Mouse (Mus musculus) spleen, postnatal 14 days (tissue): ENCODE data around the gene Ptpa.

Experiments used
- DNase-seq, 2 experiments: peaks; one replicate each; pipeline ENCODE4 v3.0.0; 2021 to 2022; ENCODE audit warnings: low spot score in 2 of 2

The Ptpa gene

DNA sequence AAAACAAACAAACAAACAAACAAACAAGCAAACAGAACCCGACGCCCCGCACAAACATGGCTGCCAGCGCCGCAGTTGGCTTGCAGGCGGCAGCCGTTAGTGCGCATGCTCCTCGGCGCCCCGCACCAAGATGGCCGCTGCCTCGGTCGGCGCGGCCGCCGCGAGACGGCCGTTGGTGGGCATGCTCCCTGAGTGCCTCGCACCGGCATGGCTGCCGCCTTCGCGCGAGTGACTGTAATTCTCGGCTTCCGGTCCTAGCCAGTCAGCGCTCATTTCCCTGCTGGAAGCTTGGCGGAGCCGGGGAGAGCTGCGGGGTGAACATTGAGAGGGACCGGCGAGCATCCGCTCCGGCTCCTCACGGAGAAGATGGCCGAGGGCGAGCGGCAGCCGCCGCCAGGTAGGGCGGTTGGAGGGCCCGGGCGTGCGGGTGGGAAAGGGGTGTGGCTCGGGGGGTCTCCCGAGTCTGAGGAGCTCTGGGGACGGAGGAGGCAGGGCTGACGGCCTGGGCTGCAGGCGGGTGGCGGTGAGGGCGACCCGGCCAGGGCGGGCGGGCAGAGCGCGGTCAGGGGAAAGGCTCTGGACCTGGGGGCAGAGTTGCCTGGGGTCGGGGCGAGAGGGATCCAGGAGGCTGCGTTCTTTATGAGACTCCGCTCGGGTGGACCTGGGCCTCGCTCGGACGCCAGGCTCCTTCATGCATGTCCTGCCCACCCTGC lies at the start of gene Ptpa:
TSS of gene Ptpa (plus strand) at position 104 of the 713 bp plus-strand sequence.
- DNase-seq: peak; percentile 86 to 91

DNA sequence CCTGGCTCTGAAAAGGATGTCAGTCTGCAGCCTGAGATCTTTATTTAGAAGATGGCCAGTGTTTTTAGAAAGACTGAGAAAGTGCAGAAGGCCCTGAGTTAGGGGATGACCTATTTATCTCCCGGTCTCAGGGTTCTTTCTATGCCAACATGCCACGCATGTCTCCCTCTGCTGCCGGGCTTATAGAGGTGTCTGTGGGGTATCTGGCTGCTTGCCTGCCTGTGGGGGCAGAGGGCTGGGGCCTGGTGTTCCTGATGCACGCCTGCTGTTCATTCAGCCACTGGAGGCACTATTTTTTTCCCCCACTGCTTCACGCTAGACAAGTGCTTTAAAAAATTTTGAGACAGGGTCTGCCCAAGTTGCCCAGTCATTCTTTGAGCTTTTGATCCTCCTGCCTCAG lies 49.6 kb upstream of the Ptpa start:
- DNase-seq: no peak

DNA sequence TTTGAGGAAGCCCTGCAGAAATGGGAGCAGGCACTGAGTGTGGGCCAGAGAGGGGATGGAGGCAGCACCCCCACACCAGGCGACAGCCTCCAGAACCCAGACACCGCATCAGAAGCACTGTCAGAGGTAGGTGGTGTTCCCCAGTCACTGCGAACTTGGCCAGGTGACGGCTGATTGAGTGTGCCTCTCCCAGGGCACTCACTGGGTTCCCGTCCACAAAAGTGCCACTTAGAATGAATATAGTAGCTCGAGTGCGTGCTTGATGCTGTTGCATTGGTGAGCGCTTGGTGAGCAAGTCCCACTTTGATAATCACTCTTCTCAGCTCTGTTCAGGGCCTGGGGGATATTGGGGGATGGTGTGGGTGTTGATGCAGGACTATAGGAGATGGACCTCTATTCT lies 44.3 kb upstream of the Ptpa start:
- DNase-seq: no peak

DNA sequence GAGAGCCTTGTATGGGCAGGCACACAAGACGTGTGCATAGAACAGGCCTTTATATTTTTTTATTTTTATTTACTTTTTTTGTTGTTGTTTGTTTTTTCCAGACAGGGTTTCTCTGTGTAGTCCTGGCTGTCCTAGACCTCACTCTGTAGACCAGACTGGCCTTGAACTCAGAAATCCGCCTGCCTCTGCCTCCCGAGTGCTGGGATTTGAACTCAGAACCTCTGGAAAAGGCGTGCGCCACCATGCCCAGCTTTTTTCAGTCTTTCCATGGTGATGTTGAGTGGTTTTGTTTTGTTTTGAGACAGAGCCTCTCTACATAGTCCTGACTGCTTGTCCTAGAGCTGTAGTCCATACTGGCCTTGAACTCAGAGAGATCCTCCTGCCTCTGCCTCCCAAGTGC lies 43.1 kb upstream of the Ptpa start:
- no peak for DNase-seq

DNA sequence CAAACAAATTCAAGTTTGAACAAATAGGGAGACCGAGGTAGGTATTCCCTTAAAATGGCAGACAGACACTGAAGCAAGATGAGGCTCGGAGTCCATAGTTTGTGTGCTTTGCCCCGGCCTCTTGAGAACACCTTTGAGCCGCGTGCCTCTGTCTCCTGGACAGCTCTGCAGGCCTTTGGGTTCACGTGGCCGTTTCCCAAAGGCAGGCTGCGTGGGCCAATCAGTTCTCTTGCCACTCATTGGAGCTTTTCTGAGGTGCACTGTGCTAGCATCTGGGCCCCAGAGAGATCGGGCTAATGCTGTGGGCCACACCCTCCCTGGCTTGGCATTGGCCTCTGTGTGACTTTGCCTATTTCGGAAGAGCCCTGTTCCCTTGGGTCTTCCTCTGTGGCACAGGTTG lies 39.9 kb upstream of the Ptpa start:
- no peak for DNase-seq

DNA sequence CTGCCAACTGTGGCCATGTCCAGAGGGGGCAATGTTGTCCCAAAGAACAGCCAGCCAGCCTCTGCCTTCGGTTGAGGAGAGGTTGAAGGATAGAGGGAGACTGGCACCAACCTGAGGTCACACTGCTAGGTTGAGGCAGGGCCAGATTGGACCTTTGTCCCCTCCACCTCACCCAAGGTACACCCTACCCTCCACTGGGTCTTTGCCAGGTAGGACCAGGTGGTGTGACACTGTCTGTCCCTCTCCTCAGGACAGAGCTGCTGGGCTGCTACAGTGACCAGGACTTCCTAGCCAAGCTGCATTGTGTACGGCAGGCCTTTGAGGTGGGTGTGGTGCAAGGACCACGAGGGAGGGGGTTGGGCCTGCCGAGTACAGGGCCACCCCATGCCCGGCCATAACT lies 38.1 kb upstream of the Ptpa start:
- no peak for DNase-seq

DNA sequence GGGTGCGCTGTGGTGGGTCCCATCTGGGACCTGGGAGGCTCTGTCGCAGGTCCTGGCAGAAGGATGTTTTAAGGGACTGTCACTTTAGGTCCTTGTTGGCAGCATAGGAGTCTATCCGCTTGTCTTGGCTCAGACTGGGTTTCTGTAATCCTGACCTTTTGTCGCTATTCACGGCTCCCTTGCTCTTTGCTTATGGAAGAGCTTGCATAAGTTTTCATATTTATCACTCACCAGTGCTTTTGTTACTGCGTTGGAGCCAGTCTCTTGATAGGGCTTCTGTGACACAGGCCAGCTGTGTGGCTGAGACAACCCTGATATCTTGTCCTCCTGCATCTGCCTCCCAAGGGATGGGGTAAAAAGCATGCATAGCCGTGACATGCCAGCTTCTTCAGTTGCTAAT lies 36.5 kb upstream of the Ptpa start:
- DNase-seq: no peak

DNA sequence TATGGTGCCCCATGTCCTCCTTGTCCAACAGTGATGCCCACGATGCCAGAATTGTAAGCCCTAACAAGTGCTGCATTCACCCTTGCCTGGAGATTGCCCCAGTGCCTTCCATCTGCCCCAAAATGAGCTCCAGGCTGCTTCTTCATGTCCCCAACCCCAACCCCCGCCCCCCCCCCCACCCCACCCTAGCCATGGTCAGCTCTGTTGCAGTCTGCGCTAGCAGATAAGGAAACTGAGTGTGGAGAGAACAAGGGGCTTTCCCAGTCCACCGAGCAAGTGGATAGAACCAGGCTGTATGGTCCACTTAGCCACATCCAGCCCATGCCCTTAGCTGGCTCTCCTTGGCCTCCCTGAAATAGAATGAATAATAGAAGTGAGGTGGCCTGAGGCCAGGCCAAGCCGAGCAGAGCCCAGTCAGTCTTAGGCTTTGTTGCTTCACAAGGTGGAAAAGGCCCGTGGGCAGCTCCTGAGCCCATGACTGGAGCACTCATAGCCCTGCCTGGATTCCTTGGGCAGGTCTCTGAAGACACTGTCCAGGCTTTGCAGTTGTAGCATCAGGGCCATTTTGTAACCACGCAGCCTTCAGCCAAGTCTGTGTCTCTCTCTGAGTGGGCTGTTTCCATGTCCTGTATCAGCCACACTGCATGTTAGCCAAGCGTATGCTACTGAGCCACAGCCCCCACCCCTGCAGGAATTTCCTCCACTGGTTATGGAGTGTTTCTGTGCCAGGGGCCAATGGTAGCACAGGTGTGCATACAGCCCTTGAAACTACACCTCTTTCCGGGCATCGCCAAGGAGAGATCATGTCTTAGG lies 35.1 kb upstream of the Ptpa start:
- no peak for DNase-seq

DNA sequence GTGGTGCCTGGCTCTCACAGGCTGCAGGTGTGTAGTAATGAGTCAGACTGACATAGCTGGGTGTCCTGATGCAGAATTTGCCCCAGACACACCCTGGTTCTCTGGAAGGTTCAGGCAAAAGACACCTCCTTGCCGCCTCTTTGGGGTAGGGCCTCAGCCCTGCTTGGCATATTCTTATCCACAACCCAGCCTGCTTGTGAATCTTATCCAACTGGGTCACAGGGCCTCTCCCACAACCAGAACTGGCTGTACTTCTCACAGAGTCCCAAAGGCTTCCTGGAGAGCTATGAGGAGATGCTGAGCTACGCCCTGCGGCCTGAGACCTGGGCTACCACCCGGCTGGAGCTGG lies 34.5 kb upstream of the Ptpa start:
- no peak for DNase-seq

DNA sequence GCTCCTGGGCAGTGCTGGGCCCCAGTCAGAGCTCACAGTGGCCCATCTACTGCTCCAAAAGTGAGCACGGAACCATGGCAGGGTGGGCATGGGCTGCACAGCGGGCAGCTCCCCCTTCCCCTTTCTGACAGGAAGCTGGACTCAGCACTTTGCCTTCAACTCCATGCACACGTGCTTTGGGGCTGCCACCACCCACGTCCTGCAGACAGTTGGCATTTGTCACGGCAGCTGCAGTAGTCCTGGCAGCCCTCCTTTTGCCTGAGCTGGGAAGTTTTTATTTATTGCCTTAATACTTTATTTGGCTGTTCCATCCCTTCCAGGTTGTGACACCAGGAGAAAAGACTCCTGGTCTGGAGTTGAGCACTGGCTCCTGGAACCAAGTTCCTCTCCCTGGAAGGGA lies 31.0 kb upstream of the Ptpa start:
- no peak for DNase-seq

DNA sequence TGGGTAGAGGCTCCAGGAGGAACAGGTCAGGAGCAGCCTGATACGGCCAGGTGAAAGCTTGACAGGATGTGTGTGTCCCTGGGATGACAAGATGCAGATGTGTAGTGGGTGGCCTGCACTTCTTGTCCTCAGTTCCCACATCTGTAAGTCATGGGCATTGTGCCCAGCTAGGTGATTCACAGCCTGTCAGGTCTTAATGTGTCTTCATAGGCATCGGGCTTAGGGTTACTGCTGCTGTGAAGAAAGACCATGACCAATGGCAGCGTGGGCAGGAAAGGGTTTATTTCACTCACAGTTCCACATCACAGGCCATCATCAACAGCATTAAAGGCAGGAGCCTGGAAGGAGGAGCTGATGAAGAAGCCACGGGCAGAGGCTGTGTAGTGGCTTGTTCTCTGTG lies 30.2 kb upstream of the Ptpa start:
- no peak for DNase-seq

DNA sequence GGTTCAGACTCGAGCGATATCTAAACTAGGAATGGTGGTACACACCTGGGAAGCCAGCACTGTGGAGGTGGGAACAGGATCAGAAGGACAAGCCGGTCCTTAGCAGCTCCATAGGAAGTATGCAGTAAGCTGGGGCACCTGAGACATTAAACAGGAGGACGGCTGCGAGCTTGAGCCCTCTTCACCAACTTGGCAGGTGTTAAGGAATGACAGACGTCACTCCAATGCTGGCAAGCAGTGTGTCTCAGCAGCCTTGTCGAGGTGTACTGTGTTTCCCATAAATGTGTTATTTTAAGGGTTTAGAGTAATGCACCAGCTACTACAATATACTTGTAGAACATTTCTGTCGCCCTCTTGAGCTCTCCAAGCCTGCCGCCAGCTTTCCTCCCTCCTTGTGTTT lies 28.9 kb upstream of the Ptpa start:
- DNase-seq: no peak

DNA sequence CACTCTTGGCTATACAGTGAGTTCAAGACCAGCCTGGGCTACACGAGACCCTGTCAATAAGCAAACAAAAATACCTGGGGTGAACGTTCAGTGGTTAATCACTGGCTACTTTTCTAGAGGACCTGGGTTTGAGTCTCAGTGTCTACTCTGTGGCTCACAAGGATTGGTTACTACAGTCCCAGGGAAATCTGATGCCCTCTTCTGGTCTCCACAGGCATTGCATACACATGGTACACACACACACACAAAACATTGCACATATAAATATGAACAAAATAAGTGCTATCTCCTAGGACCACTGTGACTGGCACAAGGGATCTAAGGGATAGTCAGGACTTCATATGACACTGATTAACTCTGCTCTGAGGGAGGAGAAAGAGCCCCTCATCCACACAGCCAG lies 26.8 kb upstream of the Ptpa start:
- DNase-seq: no peak

DNA sequence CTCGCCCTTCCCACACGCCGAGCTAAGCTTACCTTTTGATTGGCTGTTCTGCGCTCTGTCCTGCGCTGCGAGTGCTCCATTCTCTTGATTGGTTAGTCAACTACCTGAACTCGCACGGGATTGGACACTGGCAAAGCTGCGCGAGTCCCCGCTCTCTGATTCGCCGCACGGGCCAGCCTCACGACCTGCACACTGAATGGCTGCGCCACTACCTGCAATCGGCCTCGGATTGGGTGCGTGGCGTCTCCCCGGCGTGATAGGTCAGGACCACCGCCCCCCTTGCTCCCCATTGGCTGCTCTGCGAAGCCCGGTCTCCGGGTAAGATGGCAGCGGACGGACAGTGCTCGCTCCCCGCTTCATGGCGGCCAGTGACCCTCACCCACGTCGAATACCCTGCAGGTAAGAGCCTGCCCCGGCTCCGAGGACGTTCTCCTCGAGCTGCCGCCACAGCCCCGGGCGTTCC lies 23.7 kb upstream of the Ptpa start, which contains the start of gene Dolpp1:
TSS of gene Dolpp1 (plus strand) at position 141 of the 463 bp plus-strand sequence.
- DNase-seq: peak; percentile 90 to 92

DNA sequence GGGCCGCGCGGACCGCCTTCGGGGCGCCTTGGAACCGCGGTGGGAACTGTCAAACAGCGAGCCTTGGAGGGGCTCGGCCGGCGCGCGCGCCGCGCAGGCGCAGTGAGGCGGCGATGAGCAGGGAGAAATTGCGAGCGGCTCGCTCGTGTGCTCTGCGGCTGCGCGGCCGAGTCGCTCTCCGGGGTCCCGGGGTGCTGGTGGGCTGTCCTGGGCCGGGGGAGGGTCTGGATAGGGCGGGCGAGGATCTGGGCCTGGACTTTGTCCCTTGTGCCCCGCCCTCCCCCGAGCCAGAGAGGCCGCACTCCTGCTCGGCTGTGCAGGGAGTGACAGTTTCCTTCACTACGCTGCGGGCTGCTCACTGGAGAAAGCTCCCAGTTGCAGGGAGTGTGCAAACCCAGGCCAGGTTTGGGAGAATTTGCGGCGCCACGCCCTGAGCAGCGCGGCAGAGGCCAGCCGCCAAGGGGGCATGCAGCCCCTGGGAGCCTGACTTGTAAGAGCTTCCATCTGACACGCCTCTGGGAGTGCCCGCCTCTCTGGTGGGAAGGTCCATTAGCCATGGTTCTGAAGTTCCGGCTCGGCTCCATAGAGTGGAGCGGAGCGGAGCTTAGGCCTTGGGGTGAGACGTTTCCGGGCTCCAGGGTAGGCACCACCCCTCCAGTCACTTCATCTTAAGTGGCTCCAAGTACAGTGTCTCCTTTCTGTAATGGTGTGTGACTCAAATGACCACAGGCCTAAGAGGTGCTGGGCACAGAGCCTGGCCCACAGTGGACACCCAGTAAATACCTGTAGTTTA lies 23.1 kb upstream of the Ptpa start:
- DNase-seq: peak in 1 of 2 experiments; percentile 64

DNA sequence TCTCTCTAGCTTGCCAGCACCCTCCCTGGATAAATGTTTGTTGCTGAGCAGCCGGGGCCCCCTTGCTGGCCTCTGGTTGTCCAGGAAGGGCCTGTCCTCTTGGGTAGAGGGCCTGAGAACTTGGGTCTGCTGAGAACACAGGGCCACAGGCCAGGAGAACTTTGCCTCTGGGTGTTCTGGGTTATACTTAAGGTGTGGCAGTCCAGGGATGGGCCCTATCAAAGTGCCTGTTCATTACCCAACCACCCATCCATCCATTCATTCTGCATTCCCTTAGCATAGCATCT lies 22.5 kb upstream of the Ptpa start:
- DNase-seq: no peak

DNA sequence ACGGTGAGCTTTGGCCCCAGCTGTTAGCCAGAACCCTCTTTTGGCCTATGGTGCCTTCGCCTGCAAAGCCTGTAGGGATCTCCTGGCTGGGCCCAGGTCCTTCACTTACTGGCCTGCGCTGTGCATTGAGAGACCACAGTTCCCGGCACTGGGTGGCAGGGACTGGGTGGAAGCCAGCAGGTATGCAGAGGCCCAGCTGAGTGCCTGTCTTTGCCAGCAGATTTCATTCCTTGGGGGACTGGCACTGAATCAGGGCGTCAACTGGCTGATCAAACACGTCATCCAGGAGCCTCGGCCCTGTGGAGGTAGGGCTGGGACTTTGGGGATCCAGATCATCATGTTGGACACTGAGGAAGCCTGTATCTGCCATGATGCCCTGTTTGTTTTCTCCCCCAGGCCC lies 20.1 kb upstream of the Ptpa start:
- DNase-seq: no peak

DNA sequence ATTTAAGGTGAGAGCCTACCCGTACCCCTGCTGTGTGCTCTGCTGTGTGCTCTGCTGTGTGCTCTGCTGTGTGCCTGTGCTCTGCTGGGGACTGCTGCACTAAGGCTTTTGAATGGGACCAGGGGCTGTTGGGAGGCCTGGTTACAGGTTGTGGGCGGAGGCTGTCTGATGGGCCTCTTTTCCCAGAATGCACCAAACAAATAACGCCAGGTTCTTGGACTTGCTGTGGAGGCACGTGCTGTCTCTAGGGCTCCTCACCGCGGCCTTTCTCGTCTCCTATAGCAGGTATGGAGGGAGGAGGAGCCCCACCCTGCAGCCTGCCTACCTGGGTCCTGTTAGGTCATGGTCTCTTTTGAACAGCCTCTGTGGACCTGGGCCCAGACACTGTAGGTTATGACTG lies 19.6 kb upstream of the Ptpa start:
- DNase-seq: no peak

DNA sequence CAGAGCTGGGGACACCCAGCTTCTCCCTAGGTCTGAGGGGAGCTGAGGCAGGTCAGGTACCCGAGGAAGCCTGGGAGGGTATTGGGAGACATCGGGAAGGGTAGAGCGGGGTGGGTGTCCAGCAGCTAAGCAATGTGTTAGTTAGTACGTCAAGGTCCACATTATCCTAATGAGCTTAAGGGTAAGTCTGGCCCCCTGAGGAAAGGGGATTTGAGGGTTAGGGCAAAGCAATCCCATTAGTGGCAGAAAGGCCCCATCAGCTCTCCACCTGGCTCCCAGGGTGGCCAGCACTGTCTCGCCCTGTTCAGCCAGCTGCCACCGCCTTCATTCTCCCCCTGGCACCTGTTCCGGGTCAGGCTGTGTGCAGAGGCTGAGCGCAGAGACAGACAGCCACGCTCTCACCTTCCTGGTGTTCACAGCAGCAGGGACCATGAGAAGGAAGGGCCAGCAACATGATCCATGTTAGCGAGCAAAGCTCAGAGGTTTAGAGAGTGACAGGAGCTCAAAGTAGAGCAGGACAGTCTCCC lies 17.8 kb upstream of the Ptpa start:
- no peak for DNase-seq

DNA sequence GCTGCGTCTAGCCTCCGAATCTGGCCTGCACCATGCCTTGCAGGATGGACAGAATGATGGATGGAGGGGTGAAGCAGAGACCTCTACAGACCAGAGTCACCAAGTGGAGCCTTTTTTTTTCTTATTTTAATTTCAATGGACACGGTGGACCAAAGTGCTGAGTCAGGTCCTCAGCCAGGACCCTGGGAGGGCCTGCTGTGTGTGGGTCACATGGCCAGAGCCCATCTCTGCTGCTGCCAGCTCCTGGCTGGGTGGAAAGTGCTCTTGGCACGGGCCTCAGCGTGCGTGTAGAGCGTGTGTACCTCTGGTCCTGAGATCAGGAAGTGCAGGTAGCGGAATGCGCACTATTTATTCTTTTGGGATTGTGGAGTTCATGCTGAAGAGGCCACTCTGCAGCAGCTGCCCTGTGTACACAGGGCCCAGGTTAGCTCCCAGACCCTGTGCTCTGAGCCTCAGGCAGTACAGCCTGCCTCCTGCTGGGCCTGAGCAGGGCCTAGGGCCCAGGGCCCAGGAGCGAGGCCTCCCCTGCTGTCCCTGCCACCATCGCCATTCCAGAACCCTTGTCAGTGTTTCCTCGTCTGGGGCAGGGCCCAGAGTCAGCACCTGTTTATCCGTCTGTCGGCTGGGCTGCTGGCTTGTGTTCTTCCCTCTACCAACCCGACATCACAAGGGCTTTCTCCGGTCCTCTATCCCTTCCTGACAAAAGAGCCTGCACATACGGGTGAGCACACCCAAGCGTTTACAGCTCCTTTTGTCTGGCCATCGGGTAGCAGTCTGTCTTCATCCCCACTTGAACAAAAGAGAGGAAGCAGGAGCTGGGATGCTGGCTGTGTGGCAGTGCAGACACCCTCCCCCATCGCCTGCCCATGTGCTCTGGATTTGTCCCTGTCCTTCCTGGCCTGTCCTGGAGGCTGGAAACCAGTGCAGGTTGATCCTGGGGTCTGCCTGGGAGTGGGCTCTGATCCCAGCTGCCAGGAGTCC lies 16.4 kb upstream of the Ptpa start:
- no peak for DNase-seq

DNA sequence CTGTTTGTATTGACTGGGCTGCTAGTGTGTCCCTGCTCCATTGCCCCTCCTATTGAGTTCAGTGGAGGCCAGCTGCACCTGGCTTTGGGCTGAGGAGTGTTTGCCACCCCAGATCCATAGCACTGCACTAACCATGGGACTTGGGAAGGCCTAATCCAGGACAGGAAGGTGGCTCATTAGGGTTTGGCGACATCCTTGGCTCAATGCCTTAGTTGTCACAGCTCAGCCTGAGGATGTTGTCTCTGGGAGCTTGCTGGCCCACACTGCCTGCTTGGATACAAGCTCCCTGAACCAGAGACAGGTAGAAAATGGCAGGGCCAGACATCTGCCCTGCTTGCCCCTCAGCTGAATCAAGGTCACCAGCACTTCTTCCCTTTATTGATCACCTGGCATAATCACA lies 14.3 kb upstream of the Ptpa start:
- DNase-seq: no peak
